Mouse (Mus musculus): ENCODE measurements at regions not wholly inside any gene's neighbourhood (a gene's known extent, or its start where the extent isn't known, plus 50 kb on each side); places are given as distances from the start of the nearest gene placed in this dataset.

GRCm38 (mm10) chr1:163555185-163555584, 151.7 kb upstream of the Gorab start:
- ATAC-seq (ENCODE audit: insufficient read depth, low FRiP score, low read depth), result no peak
- Histone ChIP-seq H3K27ac (no peak overlapping the region), H3K4me2 (no peak overlapping the region), H3K36me3 (no peaks in the 10 kb centered on the region), H3K9me3 (no peaks in the 10 kb centered on the region), H3K4me1 (no peaks in the 10 kb centered on the region), H3K9ac (no peak overlapping the region), H3K4me3 (replicated peaks) (no peak overlapping the region), H3K27me3 (replicated peaks) (no peaks in the 10 kb centered on the region)
- WGBS, result 66% methylated on average over 2 of the region's 2 CpGs

GRCm38 (mm10) chr1:163538776-163539492, 135.5 kb upstream of the Gorab start:
- Histone ChIP-seq H3K9me3 (no peaks in the 10 kb centered on the region), H3K4me1 (no peaks in the 10 kb centered on the region), H3K4me2 (no peak overlapping the region), H3K27ac (no peak overlapping the region), H3K27me3 (replicated peaks) (no peaks in the 10 kb centered on the region), H3K9ac (no peak overlapping the region), H3K4me3 (replicated peaks) (no peak overlapping the region), H3K36me3 (no peaks in the 10 kb centered on the region)
- no peak for ATAC-seq (ENCODE audit: insufficient read depth, low FRiP score, low read depth)
- WGBS, result 63% methylated on average over 8 of the region's 8 CpGs

- Histone ChIP-seq H3K27me3 (replicated peaks) (no peaks in the 10 kb centered on the region), H3K4me2 (no peak overlapping the region), H3K27ac (no peak overlapping the region), H3K4me1 (no peaks in the 10 kb centered on the region), H3K9me3 (no peaks in the 10 kb centered on the region), H3K9ac (no peak overlapping the region), H3K4me3 (replicated peaks) (no peak overlapping the region), H3K36me3 (no peaks in the 10 kb centered on the region)
- 69% methylated on average over 4 of the region's 4 CpGs for WGBS
- no peak for ATAC-seq (ENCODE audit: insufficient read depth, low FRiP score, low read depth)
Measured at GRCm38 (mm10) chr1:163530563-163530962, 127.1 kb upstream of the Gorab start.

- 65% methylated on average over 5 of the region's 5 CpGs for WGBS
- no peak overlapping the region for H3K4me2 ChIP-seq
- H3K4me3 ChIP-seq (replicated peaks), result no peak overlapping the region
- H3K27ac ChIP-seq, result no peak overlapping the region
- no peaks in the 10 kb centered on the region for H3K27me3 ChIP-seq (replicated peaks)
- H3K9ac ChIP-seq, result no peak overlapping the region
- no peak for ATAC-seq (ENCODE audit: insufficient read depth, low FRiP score, low read depth)
- no peaks in the 10 kb centered on the region for H3K4me1 ChIP-seq
- no peaks in the 10 kb centered on the region for H3K36me3 ChIP-seq
- no peaks in the 10 kb centered on the region for H3K9me3 ChIP-seq
Measured at GRCm38 (mm10) chr1:163517966-163518365, 114.5 kb upstream of the Gorab start.

GRCm38 (mm10) chr1:163512847-163513246, 109.4 kb upstream of the Gorab start:
- Histone ChIP-seq H3K4me2 (no peak overlapping the region), H3K27me3 (replicated peaks) (no peaks in the 10 kb centered on the region), H3K9ac (no peak overlapping the region), H3K27ac (no peak overlapping the region), H3K4me3 (replicated peaks) (no peak overlapping the region), H3K9me3 (no peaks in the 10 kb centered on the region), H3K36me3 (no peaks in the 10 kb centered on the region), H3K4me1 (no peaks in the 10 kb centered on the region)
- ATAC-seq (ENCODE audit: insufficient read depth, low FRiP score, low read depth), result no peak

GRCm38 (mm10) chr1:163512008-163512407, 108.5 kb upstream of the Gorab start:
- Histone ChIP-seq H3K27me3 (replicated peaks) (no peaks in the 10 kb centered on the region), H3K9me3 (no peaks in the 10 kb centered on the region), H3K4me1 (no peaks in the 10 kb centered on the region), H3K9ac (no peak overlapping the region), H3K4me3 (replicated peaks) (no peak overlapping the region), H3K4me2 (no peak overlapping the region), H3K36me3 (no peaks in the 10 kb centered on the region), H3K27ac (no peak overlapping the region)
- no peak for ATAC-seq (ENCODE audit: insufficient read depth, low FRiP score, low read depth)
- WGBS, result 45% methylated on average over 1 of the region's 1 CpGs

GRCm38 (mm10) chr1:163505035-163505434, 101.6 kb upstream of the Gorab start:
- no peak overlapping the region for H3K9ac ChIP-seq
- ATAC-seq (ENCODE audit: insufficient read depth, low FRiP score, low read depth), result no peak
- H3K4me2 ChIP-seq, result no peak overlapping the region
- no peaks in the 10 kb centered on the region for H3K36me3 ChIP-seq
- no peak overlapping the region for H3K27ac ChIP-seq
- no peak overlapping the region for H3K4me3 ChIP-seq (replicated peaks)
- H3K9me3 ChIP-seq, result no peaks in the 10 kb centered on the region
- H3K27me3 ChIP-seq (replicated peaks), result no peaks in the 10 kb centered on the region
- WGBS, result 69% methylated on average over 7 of the region's 7 CpGs
- H3K4me1 ChIP-seq, result no peaks in the 10 kb centered on the region

- no peak overlapping the region for H3K27ac ChIP-seq
Measured at GRCm38 (mm10) chr1:163502557-163502956, 99.1 kb upstream of the Gorab start.

GRCm38 (mm10) chr1:163498398-163498958, 95.0 kb upstream of the Gorab start:
- WGBS, result 73% methylated on average over 5 of the region's 5 CpGs
- no peak for ATAC-seq (ENCODE audit: insufficient read depth, low FRiP score, low read depth)
- Histone ChIP-seq H3K9ac (no peak overlapping the region), H3K4me3 (replicated peaks) (no peak overlapping the region), H3K9me3 (no peaks in the 10 kb centered on the region), H3K4me1 (no peaks in the 10 kb centered on the region), H3K36me3 (no peaks in the 10 kb centered on the region), H3K4me2 (no peak overlapping the region), H3K27ac (no peak overlapping the region), H3K27me3 (replicated peaks) (no peaks in the 10 kb centered on the region)

More at GRCm38 (mm10) chr1:163502557-163502956, 99.1 kb upstream of the Gorab start:
- 80% methylated on average over 1 of the region's 1 CpGs for WGBS
- no peaks in the 10 kb centered on the region for H3K27me3 ChIP-seq (replicated peaks)
- no peaks in the 10 kb centered on the region for H3K9me3 ChIP-seq
- H3K9ac ChIP-seq, result no peak overlapping the region
- H3K4me2 ChIP-seq, result no peak overlapping the region
- no peaks in the 10 kb centered on the region for H3K36me3 ChIP-seq
- ATAC-seq (ENCODE audit: insufficient read depth, low FRiP score, low read depth), result no peak
- no peaks in the 10 kb centered on the region for H3K4me1 ChIP-seq
- H3K4me3 ChIP-seq (replicated peaks), result no peak overlapping the region

- ATAC-seq (ENCODE audit: insufficient read depth, low FRiP score, low read depth), result no peak
- Histone ChIP-seq H3K36me3 (no peaks in the 10 kb centered on the region), H3K4me3 (replicated peaks) (no peak overlapping the region), H3K4me2 (no peak overlapping the region), H3K9ac (no peak overlapping the region), H3K27me3 (replicated peaks) (no peaks in the 10 kb centered on the region), H3K4me1 (no peaks in the 10 kb centered on the region), H3K27ac (no peak overlapping the region), H3K9me3 (no peaks in the 10 kb centered on the region)
- 41% methylated on average over 1 of the region's 1 CpGs for WGBS
Measured at GRCm38 (mm10) chr1:163496416-163496815, 92.9 kb upstream of the Gorab start.

GRCm38 (mm10) chr1:163488532-163488931, 85.1 kb upstream of the Gorab start:
- no peak overlapping the region for H3K27ac ChIP-seq
- H3K9ac ChIP-seq, result no peak overlapping the region
- no peaks in the 10 kb centered on the region for H3K9me3 ChIP-seq
- no peak overlapping the region for H3K4me3 ChIP-seq (replicated peaks)
- H3K36me3 ChIP-seq, result no peaks in the 10 kb centered on the region
- no peaks in the 10 kb centered on the region for H3K27me3 ChIP-seq (replicated peaks)
- no peaks in the 10 kb centered on the region for H3K4me1 ChIP-seq
- H3K4me2 ChIP-seq, result no peak overlapping the region
- ATAC-seq (ENCODE audit: insufficient read depth, low FRiP score, low read depth), result no peak
- WGBS, result 58% methylated on average over 6 of the region's 6 CpGs

- Histone ChIP-seq H3K9ac (no peak overlapping the region), H3K36me3 (no peaks in the 10 kb centered on the region), H3K4me1 (no peaks in the 10 kb centered on the region), H3K4me3 (replicated peaks) (no peak overlapping the region), H3K27me3 (replicated peaks) (no peaks in the 10 kb centered on the region), H3K9me3 (no peaks in the 10 kb centered on the region), H3K27ac (no peak overlapping the region), H3K4me2 (no peak overlapping the region)
- WGBS, result 71% methylated on average over 4 of the region's 4 CpGs
- no peak for ATAC-seq (ENCODE audit: insufficient read depth, low FRiP score, low read depth)
Measured at GRCm38 (mm10) chr1:163488109-163488508, 84.6 kb upstream of the Gorab start.

- Histone ChIP-seq H3K27ac (no peak overlapping the region), H3K4me1 (no peaks in the 10 kb centered on the region), H3K9me3 (no peaks in the 10 kb centered on the region), H3K27me3 (replicated peaks) (no peaks in the 10 kb centered on the region), H3K4me3 (replicated peaks) (no peak overlapping the region), H3K36me3 (no peaks in the 10 kb centered on the region), H3K9ac (no peak overlapping the region), H3K4me2 (no peak overlapping the region)
- no peak for ATAC-seq (ENCODE audit: insufficient read depth, low FRiP score, low read depth)
- WGBS, result 70% methylated on average over 3 of the region's 3 CpGs
Measured at GRCm38 (mm10) chr1:163483098-163483497, 79.6 kb upstream of the Gorab start.
